Mouse (Mus musculus) MEL (cell line): ENCODE results near the gene Ugt1a10. TPM values are rescaled to one million over a fixed set of nuclear protein-coding genes. Genes with fewer than 3 reads are reported as not detected.
"Not testable (repeated sequence)": the region's sequence is repeated elsewhere in the genome, so short reads cannot be mapped to it uniquely, and the experiment has no call there.

ENCODE experiments used
- DNase-seq: peaks from one replicate; pipeline ENCODE4 v3.0.0; 2011; ENCODE audit warnings: low read depth, low spot score
- H3K27ac ChIP-seq: 2 replicates; pipeline ENCODE4 v1.5.1; 2012; ENCODE audit warnings: low read depth, mild to moderate bottlenecking, control low read depth, low read length, moderate library complexity; ENCODE audit not compliant: control insufficient read depth
- H3K27me3 ChIP-seq, 2 experiments: fragments of 150-350 bp in 1 of 2; sonication (generic) in 1 of 2; 2 replicates each; pipeline ENCODE4 v1.6.1; 2012; ENCODE audit warnings: low read length in 2 of 2, mild to moderate bottlenecking in 2 of 2, improper control_type of control experiment in 1 of 2, moderate library complexity in 1 of 2; ENCODE audit not compliant: insufficient read depth in 2 of 2, control insufficient read depth in 1 of 2
- H3K36me3 ChIP-seq, 2 experiments: 2 replicates each; pipeline ENCODE4 v1.6.1; 2012 to 2014; ENCODE audit warnings: low read length in 2 of 2, improper control_type of control experiment in 1 of 2, inconsistent platforms in 1 of 2, mild to moderate bottlenecking in 1 of 2; ENCODE audit not compliant: insufficient read depth in 2 of 2, control insufficient read depth in 1 of 2
- H3K4me1 ChIP-seq, 2 experiments: fragments of 150-350 bp in 1 of 2; sonication (generic) in 1 of 2; 2 replicates each; pipeline ENCODE4 v1.6.1; 2012; ENCODE audit warnings: low read length in 2 of 2, improper control_type of control experiment in 1 of 2, mild to moderate bottlenecking in 1 of 2; ENCODE audit not compliant: insufficient read depth in 2 of 2, control insufficient read depth in 1 of 2
- H3K4me3 ChIP-seq, 2 experiments: fragments of 150-350 bp in 1 of 2; sonication (generic) in 1 of 2; 2 replicates each; pipeline ENCODE4 v1.5.1; 2012; ENCODE audit warnings: low read depth in 2 of 2, low read length in 2 of 2, mild to moderate bottlenecking in 2 of 2, moderate library complexity in 2 of 2, control low read depth in 1 of 2, improper control_type of control experiment in 1 of 2; ENCODE audit not compliant: control insufficient read depth in 1 of 2, insufficient read depth in 1 of 2
- H3K79me2 ChIP-seq: 2 replicates; pipeline ENCODE4 v1.6.1; 2012; ENCODE audit warnings: mild to moderate bottlenecking, low read length, moderate library complexity; ENCODE audit not compliant: control insufficient read depth, poor library complexity, insufficient read depth
- H3K9ac ChIP-seq: 2 replicates; pipeline ENCODE4 v1.6.1; 2012; ENCODE audit warnings: low read depth, mild to moderate bottlenecking, control low read depth, low read length, moderate library complexity; ENCODE audit not compliant: control insufficient read depth, poor library complexity, severe bottlenecking
- H3K9me3 ChIP-seq: fragments of 150-350 bp; sonication (generic); replicated peaks from 2 replicates; pipeline ENCODE4 v1.6.1; 2012; ENCODE audit warnings: mild to moderate bottlenecking, low read length, improper control_type of control experiment, moderate library complexity; ENCODE audit not compliant: insufficient read depth
- BHLHE40 ChIP-seq: IDR thresholded peaks from 2 replicates; pipeline ENCODE4 v1.6.1; 2012; ENCODE audit warnings: low read depth, mild to moderate bottlenecking, inconsistent platforms, low read length, improper control_type of control experiment, borderline replicate concordance
- EP300 ChIP-seq, 2 experiments: IDR thresholded peaks; 2 replicates each; pipeline ENCODE4 v1.6.1; 2011; ENCODE audit warnings: improper control_type of control experiment in 2 of 2, low read length in 2 of 2, low read depth in 1 of 2, mild to moderate bottlenecking in 1 of 2
- TCF12 ChIP-seq: IDR thresholded peaks from 2 replicates; pipeline ENCODE4 v1.6.1; 2014; ENCODE audit warnings: low read depth, mild to moderate bottlenecking, inconsistent platforms, low read length, improper control_type of control experiment, moderate library complexity
- USF1 ChIP-seq: IDR thresholded peaks from 2 replicates; pipeline ENCODE4 v1.6.1; 2014; ENCODE audit warnings: low read depth, mild to moderate bottlenecking, inconsistent platforms, low read length, improper control_type of control experiment, moderate library complexity
- ZC3H11A ChIP-seq: IDR thresholded peaks from 2 replicates; pipeline ENCODE4 v1.6.1; 2012; ENCODE audit warnings: low read depth, mild to moderate bottlenecking, inconsistent platforms, low read length, improper control_type of control experiment
- ZNF384 ChIP-seq: IDR thresholded peaks from 2 replicates; pipeline ENCODE4 v1.6.1; 2012; ENCODE audit warnings: low read depth, mild to moderate bottlenecking, inconsistent platforms, low read length, improper control_type of control experiment
- polyA plus RNA-seq, 2 experiments: library from polyadenylated mRNA; stranded (reverse) in 1 of 2; unstranded in 1 of 2; fragments of >175 nt in 1 of 2; fragments of >200 nt in 1 of 2; gene quantifications; 2 replicates each; pipeline versions ENCODE4 v1.2.1 to v1.2.4; 2012; ENCODE audit warnings: low replicate concordance in 2 of 2, low read depth in 1 of 2; ENCODE audit not compliant: insufficient read length in 2 of 2, insufficient read depth in 1 of 2, missing spikeins in 1 of 2
- total RNA-seq: library from RNA; depleted of rRNA; stranded (reverse); fragments of 300-350 nt; gene quantifications from 2 replicates; pipeline ENCODE4 v1.2.3, GENCODE M21; 2012

Ugt1a10 gene
- total and polyA plus RNA-seq, 3 experiments = not detected

- not testable (repeated sequence) for H3K9ac ChIP-seq, H3K36me3 ChIP-seq, H3K4me3 ChIP-seq, H3K79me2 ChIP-seq, H3K9me3 ChIP-seq, H3K27me3 ChIP-seq, H3K27ac ChIP-seq
- peak; percentile 20 for DNase-seq
- TF ChIP-seq EP300 (IDR thresholded peaks at IDR 0.05; ENCODE audit: low read depth in 1 of 2, low read length in 2 of 2) (peak in 1 of 2 experiments; percentile 29; a peak in 1 of 4 replicates), TCF12 (peak; percentile 17; the same call in 1 of the 2 replicates), BHLHE40 (0 out of 2 replicates have a peak, but pooled peaks have one; percentile 37), USF1 (peak; percentile 53; the same call in 1 of the 2 replicates)
- peaks cover 0 to 14% of the 10 kb centered on the region in 2 experiments; a peak in 3 of 4 replicates for H3K4me1 ChIP-seq
These were observed 47.8 kb downstream of the Ugt1a10 start, which contains the start of gene Ugt1a6b for GRCm38 (mm10) chr1:88103019-88103418. Gene Ugt1a6b, plus strand, starts transcription at chr1:88103252.

DNA sequence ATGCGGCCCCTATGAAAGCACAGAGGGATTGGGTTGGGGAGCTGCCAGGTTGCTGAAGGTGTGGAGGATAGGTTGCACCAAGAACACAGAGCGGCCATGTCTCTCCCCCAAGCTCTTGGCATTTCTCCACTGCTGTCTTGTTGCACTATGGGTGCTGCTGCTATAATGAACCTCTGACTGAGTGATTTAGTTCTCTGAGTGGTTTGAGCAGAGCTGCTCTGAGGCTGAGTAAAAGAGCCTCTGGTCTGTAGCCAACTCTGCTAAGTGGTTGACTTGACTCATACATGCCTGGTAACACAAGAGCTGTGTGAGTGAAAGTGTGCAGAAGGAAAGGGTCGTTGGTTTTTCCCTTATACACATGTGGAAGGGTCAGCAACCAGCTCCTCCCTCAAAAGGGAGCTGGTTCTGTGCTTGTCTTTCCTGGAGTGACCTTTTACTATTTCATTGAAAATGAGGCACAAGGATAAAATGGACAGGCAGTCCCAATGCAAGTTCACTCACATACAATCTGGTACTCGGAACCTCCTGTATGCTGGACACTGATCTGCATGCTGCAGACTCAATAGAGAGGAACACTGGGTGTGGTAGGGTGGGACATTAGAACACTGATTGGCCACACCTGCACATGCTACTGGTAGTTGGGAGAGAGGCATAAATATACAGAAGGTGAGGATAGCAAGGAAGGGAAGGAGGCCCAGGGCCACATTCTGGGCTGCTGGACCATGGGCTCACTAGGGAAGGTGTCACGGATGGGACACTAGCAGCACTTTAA lies 48.7 kb downstream of the Ugt1a10 start:
- not testable (repeated sequence) for H3K4me3 ChIP-seq, H3K79me2 ChIP-seq, H3K27ac ChIP-seq, H3K9me3 ChIP-seq, H3K27me3 ChIP-seq, H3K36me3 ChIP-seq, H3K9ac ChIP-seq, DNase-seq
- H3K4me1 ChIP-seq = peaks cover 0 to 14% of the 10 kb centered on the region in 2 experiments; a peak in 3 of 4 replicates

GRCm38 (mm10) chr1:88104667-88105430 lies 49.7 kb downstream of the Ugt1a10 start:
- Histone ChIP-seq H3K9me3 (no peaks in the 10 kb centered on the region), H3K9ac (no peak overlapping the region), H3K36me3 (peaks cover 0 to 9% of the 10 kb centered on the region in 2 experiments; a peak in 2 of 4 replicates), H3K4me1 (peaks cover 0 to 14% of the 10 kb centered on the region in 2 experiments; a peak in 3 of 4 replicates), H3K79me2 (no peaks in the 10 kb centered on the region), H3K27me3 (no peaks in the 10 kb centered on the region), H3K4me3 (no peak overlapping the region), H3K27ac (no peak overlapping the region)
- TF ChIP-seq ZNF384 (no peak), ZC3H11A (no peak)
- no peak for DNase-seq
